Mouse (Mus musculus) heart, embryonic 12.5 days (tissue): Measurements from ENCODE around the gene Crk. TPM values are rescaled to one million over a fixed set of nuclear protein-coding genes. Genes with fewer than 3 reads are reported as not detected.

Source experiments
- ATAC-seq: fragments of 200-750 bp; cut with Nextera tagmentation; 2 replicates; pipeline ENCODE4 v1.8.0; 2017; ENCODE audit warnings: moderate TSS enrichment, moderate library complexity; ENCODE audit not compliant: insufficient number of reproducible peaks, low FRiP score
- H3K27ac ChIP-seq: fragments of 300-500 bp; sonication (generic); 2 replicates; pipeline ENCODE4 v1.5.1; 2016; ENCODE audit warnings: mild to moderate bottlenecking, moderate library complexity; ENCODE audit not compliant: poor library complexity, severe bottlenecking
- H3K27me3 ChIP-seq: fragments of 300-500 bp; sonication (generic); replicated peaks from 2 replicates; pipeline ENCODE4 v1.6.1; 2016; ENCODE audit warnings: mild to moderate bottlenecking, moderate library complexity
- H3K36me3 ChIP-seq: fragments of 300-500 bp; sonication (generic); 2 replicates; pipeline ENCODE4 v1.6.1; 2016; ENCODE audit warnings: mild to moderate bottlenecking, moderate library complexity
- H3K4me1 ChIP-seq: fragments of 300-500 bp; sonication (generic); replicated peaks from 2 replicates; pipeline ENCODE4 v1.6.1; 2016; ENCODE audit warnings: mild to moderate bottlenecking
- H3K4me2 ChIP-seq: fragments of 300-500 bp; sonication (generic); 2 replicates; pipeline ENCODE4 v1.6.1; 2016; ENCODE audit warnings: mild to moderate bottlenecking, moderate library complexity
- H3K4me3 ChIP-seq: fragments of 300-500 bp; sonication (generic); 2 replicates; pipeline ENCODE4 v1.5.1; 2016; ENCODE audit warnings: mild to moderate bottlenecking
- H3K9ac ChIP-seq: fragments of 300-500 bp; sonication (generic); 2 replicates; pipeline ENCODE4 v1.6.1; 2016; ENCODE audit warnings: mild to moderate bottlenecking, moderate library complexity
- H3K9me3 ChIP-seq: fragments of 300-500 bp; sonication (generic); replicated peaks from 2 replicates; pipeline ENCODE4 v1.6.1; 2016; ENCODE audit warnings: mild to moderate bottlenecking, moderate library complexity
- WGBS: fragments of 180-500 bp; shearing (Covaris S2); methylation state at CpG from one replicate; pipeline ENCODE4 v1.1.7; 2016; 5-methylcytosine and 5-hydroxymethylcytosine counted together
- polyA plus RNA-seq: library from polyadenylated mRNA; unstranded; fragments of >200 nt; fragmentation: Nextera tagmentation; extraction: Ambion mirVana; gene quantifications from 2 replicates; pipeline ENCODE4 v1.2.1, GENCODE M21; 2016

Gene Crk
- polyA plus RNA-seq, 1 experiment from 2014 or later, result 110 TPM

DNA sequence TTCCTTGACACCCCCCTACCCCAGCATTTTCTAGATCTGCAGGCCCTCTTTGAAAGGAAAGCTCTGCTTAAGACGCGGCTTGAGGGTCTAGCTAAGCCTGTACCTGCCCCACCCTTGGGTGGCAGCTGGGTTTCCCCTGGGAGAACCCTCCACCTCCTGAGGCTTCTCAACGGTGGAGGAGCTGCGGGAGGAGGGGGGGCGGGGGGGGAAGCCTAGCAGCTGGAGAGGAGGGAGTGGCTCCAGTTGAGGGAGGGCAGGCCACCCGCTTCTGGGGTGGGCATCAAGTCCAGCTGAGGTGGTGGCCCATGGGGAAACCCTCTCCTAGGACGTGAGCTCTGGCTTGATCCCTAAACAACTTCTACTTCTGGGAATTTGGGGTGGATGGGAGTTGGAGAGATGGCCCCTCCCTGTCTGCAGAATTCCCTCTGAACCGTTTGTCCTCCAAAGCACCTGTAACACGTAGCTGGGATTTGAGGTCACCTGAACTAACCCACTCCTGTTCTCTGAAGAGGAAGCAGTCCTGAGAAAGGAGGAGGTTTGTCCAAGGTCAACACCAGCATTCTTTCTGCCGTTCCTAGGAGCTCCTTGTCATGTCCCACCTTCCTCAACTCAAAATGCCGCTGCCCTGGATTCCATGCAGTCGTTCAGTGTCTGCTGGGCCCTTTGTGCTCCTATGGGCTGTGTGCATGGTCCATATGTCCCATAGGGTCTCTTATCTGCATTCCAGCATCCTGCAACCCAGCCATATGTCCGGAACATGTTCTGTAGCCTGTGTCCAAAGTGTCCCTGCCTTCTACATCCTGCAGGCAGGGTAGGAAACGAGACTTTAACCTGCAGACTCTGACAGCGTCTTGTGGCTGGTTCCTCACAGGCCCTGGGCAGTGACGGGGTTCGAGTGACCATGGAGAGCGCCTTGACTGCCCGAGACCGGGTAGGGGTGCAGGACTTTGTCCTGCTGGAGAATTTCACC is 22.2 kb upstream of the Crk start:
- ATAC-seq, result no peak
- peaks cover 47% of the 10 kb centered on the region for H3K4me1 ChIP-seq
- H3K4me2 ChIP-seq, result peak overlapping the region; percentile 83
- H3K9ac ChIP-seq, result peak overlapping the region; percentile 92
- 47% methylated on average over 19 of the region's 20 CpGs for WGBS
- peak overlapping the region; percentile 91 for H3K27ac ChIP-seq
- no peaks in the 10 kb centered on the region for H3K9me3 ChIP-seq
- peaks cover 47% of the 10 kb centered on the region for H3K36me3 ChIP-seq
- H3K27me3 ChIP-seq, result no peaks in the 10 kb centered on the region
- peak overlapping the region; percentile 73 for H3K4me3 ChIP-seq

- no peak overlapping the region for H3K4me3 ChIP-seq
- peaks cover 38% of the 10 kb centered on the region for H3K4me1 ChIP-seq
- no peaks in the 10 kb centered on the region for H3K27me3 ChIP-seq
- no peak overlapping the region for H3K4me2 ChIP-seq
- no peak overlapping the region for H3K9ac ChIP-seq
- ATAC-seq, result no peak
- H3K36me3 ChIP-seq, result peaks cover 57% of the 10 kb centered on the region
- no peaks in the 10 kb centered on the region for H3K9me3 ChIP-seq
- H3K27ac ChIP-seq, result no peak overlapping the region
Observed at GRCm38 (mm10) chr11:75657841-75658240, 21.2 kb upstream of the Crk start.

DNA sequence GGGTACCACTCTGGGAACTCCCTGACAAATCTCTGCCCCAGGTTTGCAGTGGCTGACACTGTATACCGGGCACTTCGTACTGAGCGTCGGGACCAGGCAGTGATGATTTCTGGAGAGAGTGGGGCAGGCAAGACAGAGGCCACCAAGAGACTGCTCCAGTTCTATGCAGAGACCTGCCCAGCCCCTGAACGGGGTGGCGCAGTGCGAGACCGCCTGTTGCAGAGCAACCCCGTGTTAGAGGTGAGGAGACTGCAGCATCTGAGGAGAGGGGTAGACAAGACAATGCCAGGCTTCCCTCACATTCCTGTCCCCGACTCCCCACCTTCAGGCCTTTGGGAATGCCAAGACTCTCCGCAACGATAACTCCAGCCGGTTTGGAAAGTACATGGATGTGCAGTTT is 20.7 kb upstream of the Crk start:
- no peak overlapping the region for H3K27ac ChIP-seq
- no peaks in the 10 kb centered on the region for H3K9me3 ChIP-seq
- peaks cover 62% of the 10 kb centered on the region for H3K36me3 ChIP-seq
- H3K4me3 ChIP-seq, result no peak overlapping the region
- no peak overlapping the region; the same call in 1 of the 2 replicates for H3K9ac ChIP-seq
- 92% methylated on average over 13 of the region's 13 CpGs for WGBS
- no peaks in the 10 kb centered on the region for H3K27me3 ChIP-seq
- no peak overlapping the region for H3K4me2 ChIP-seq
- H3K4me1 ChIP-seq, result peaks cover 34% of the 10 kb centered on the region
- no peak for ATAC-seq

DNA sequence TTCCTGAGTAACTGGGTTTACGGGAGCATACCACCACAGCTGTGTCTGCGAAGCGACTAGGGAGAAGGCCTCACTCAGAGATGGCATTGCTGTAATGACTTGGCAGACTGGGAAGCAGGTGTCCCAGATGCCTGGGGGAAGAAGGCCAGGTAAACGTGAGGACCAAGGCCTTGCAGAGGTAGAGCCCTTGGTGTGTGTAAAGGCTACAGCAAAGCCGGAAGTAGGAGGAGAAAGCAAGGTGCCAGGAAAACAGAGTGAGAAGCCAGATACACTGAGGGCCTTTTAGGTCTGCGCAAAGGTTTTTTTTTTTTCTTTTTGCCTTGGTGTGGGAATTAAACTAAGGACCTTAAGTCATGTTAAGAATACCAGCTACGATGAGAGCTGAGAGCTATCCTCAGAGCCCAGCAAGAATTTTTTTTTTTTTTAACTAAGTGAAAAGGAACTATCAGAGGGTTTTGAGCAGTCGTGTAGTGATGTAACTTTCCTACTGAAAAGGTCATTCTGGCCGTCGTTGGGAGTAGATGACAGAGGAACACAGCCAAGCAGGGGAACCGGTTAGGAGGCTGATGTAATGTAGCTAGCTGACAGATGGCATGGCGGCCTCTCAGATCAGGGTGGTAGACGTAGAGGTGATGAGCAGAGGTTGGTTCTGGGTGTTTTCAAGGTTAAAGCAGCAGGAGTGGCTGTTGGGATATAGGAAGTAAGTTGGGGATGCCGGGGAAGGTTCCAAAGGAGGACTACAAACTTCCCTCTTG is 19.9 kb upstream of the Crk start:
- Histone ChIP-seq H3K4me2 (no peak overlapping the region), H3K27me3 (no peaks in the 10 kb centered on the region), H3K4me1 (peaks cover 26% of the 10 kb centered on the region), H3K27ac (no peak overlapping the region), H3K9me3 (no peaks in the 10 kb centered on the region), H3K36me3 (peaks cover 67% of the 10 kb centered on the region), H3K9ac (no peak overlapping the region), H3K4me3 (no peak overlapping the region)
- ATAC-seq, result no peak
- 75% methylated on average over 14 of the region's 14 CpGs for WGBS

- 92% methylated on average over 12 of the region's 12 CpGs for WGBS
Observed at GRCm38 (mm10) chr11:75660081-75660590, 18.9 kb upstream of the Crk start.

DNA sequence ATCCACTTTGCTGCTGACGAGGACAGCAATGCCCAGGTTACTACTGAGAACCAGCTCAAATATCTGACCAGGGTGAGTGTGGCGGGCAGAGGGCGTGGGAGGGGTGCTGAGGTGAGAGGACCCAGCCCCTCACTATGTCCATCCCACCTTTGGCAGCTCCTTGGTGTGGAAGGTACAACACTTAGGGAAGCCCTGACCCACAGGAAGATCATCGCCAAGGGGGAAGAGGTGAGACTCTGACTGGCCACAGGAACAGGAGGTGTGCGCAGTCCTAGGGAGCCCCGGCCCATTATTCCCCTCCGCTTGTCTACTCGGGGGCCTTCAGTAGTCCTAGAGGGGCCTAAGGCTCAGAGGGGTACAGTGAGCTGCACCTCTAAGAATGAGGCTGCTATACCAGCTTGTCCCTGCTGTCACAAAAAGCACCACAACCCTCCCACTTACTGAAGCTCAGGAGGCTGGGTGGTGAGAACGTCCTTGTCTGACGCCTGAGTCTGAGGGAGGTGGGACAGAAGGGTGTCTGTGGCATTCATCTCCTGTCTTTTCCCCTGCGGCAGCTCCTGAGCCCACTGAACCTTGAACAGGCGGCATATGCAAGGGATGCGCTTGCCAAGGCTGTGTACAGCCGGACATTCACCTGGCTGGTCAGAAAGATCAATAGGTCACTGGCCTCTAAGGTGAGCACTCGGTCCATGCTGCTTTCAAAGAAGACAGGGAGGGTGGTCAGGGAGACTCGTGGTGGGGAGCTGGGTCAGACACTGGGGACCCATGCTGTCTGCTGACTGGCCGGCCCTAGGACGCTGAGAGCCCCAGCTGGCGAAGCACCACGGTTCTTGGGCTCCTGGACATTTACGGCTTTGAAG is 17.9 kb upstream of the Crk start:
- Histone ChIP-seq H3K9ac (no peak overlapping the region), H3K4me1 (peaks cover 14% of the 10 kb centered on the region), H3K4me3 (no peak overlapping the region), H3K9me3 (no peaks in the 10 kb centered on the region), H3K27ac (no peak overlapping the region), H3K4me2 (no peak overlapping the region), H3K27me3 (no peaks in the 10 kb centered on the region), H3K36me3 (peaks cover 84% of the 10 kb centered on the region)
- no peak for ATAC-seq
- 91% methylated on average over 21 of the region's 21 CpGs for WGBS

More at GRCm38 (mm10) chr11:75660081-75660590, 18.9 kb upstream of the Crk start:
- H3K4me1 ChIP-seq, result peaks cover 17% of the 10 kb centered on the region
- peaks cover 74% of the 10 kb centered on the region for H3K36me3 ChIP-seq
- no peak for ATAC-seq
- H3K27me3 ChIP-seq, result no peaks in the 10 kb centered on the region
- no peak overlapping the region for H3K9ac ChIP-seq
- no peak overlapping the region for H3K4me2 ChIP-seq
- no peak overlapping the region for H3K4me3 ChIP-seq
- H3K9me3 ChIP-seq, result no peaks in the 10 kb centered on the region
- H3K27ac ChIP-seq, result no peak overlapping the region

DNA sequence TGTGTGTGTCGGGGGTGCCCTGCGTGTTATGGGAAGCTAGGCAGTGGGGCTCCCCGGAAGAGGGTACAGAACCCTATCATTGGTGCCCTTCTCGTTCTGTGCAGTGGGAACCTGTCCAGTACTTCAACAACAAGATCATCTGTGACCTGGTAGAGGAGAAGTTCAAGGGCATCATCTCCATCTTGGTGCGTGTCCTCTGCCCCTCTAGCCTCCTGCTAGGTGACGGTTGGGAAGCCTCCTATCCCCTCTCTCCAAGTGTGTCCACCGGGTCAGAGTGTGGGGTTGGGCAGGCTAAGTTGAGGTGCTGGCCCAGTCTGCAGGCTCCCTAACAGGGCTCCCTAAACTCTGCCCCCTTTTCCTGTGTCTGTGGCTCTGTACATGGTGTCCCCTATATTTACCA is 16.9 kb upstream of the Crk start:
- Histone ChIP-seq H3K4me1 (peaks cover 4% of the 10 kb centered on the region), H3K4me2 (no peak overlapping the region), H3K27ac (no peak overlapping the region), H3K9me3 (no peaks in the 10 kb centered on the region), H3K36me3 (peaks cover 93% of the 10 kb centered on the region), H3K4me3 (no peak overlapping the region), H3K27me3 (no peaks in the 10 kb centered on the region), H3K9ac (no peak overlapping the region)
- ATAC-seq, result no peak
- WGBS, result 86% methylated on average over 7 of the region's 7 CpGs

GRCm38 (mm10) chr11:75666296-75666695 is 12.8 kb upstream of the Crk start:
- Histone ChIP-seq H3K27me3 (no peaks in the 10 kb centered on the region), H3K36me3 (peaks cover 93% of the 10 kb centered on the region), H3K27ac (no peak overlapping the region), H3K4me2 (no peak overlapping the region), H3K9ac (no peak overlapping the region), H3K9me3 (no peaks in the 10 kb centered on the region), H3K4me3 (no peak overlapping the region), H3K4me1 (no peaks in the 10 kb centered on the region)
- ATAC-seq, result no peak
- WGBS, result 92% methylated on average over 6 of the region's 6 CpGs

DNA sequence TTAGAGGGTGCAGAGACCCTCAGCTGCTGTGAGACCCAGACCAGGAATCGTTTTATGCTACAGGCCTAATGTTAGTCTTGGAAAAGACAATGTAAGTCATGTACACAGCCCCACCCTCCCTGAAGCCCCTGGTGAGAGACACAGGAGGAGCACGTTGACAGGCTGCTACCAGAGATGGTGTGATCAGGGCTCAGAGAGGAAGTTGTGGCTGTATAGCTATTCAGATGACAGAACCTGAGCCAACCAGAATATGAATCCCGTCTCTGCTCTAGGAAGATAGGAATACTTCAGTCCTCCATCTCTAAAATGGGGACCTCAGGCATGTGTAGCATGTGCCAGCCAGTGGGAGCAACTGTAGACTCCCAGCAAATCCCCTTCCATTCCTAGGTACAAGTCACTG is 10.4 kb upstream of the Crk start:
- no peak overlapping the region for H3K9ac ChIP-seq
- no peak for ATAC-seq
- H3K27ac ChIP-seq, result no peak overlapping the region
- no peaks in the 10 kb centered on the region for H3K4me1 ChIP-seq
- H3K9me3 ChIP-seq, result no peaks in the 10 kb centered on the region
- H3K36me3 ChIP-seq, result peaks cover 94% of the 10 kb centered on the region
- H3K4me2 ChIP-seq, result no peak overlapping the region
- WGBS, result 82% methylated on average over 3 of the region's 3 CpGs
- H3K4me3 ChIP-seq, result no peak overlapping the region
- H3K27me3 ChIP-seq, result no peaks in the 10 kb centered on the region

- no peak overlapping the region for H3K27ac ChIP-seq
- no peak for ATAC-seq
- no peak overlapping the region for H3K4me3 ChIP-seq
- peaks cover 94% of the 10 kb centered on the region for H3K36me3 ChIP-seq
- H3K9ac ChIP-seq, result no peak overlapping the region
- no peak overlapping the region for H3K4me2 ChIP-seq
- no peaks in the 10 kb centered on the region for H3K4me1 ChIP-seq
- H3K9me3 ChIP-seq, result no peaks in the 10 kb centered on the region
- 88% methylated on average over 11 of the region's 11 CpGs for WGBS
- no peaks in the 10 kb centered on the region for H3K27me3 ChIP-seq
Observed at GRCm38 (mm10) chr11:75669176-75669852, 9.7 kb upstream of the Crk start.
